Mouse (Mus musculus) splenic B cell, adult 2 months (primary cell): ENCODE data around the gene Vdr.

Experiments
- DNase-seq: peaks from one replicate; pipeline ENCODE4 v3.0.0-alpha.2; 2011; ENCODE audit warnings: low read depth, low spot score
- H3K27me3 ChIP-seq: 2 replicates; pipeline ENCODE4 v1.6.1; 2012; ENCODE audit warnings: mild to moderate bottlenecking, low read length, moderate library complexity, mixed read lengths; ENCODE audit not compliant: control insufficient read depth, poor library complexity, insufficient read depth, severe bottlenecking
- H3K36me3 ChIP-seq: 2 replicates; pipeline ENCODE4 v1.6.1; 2012; ENCODE audit warnings: mild to moderate bottlenecking, low read length, moderate library complexity, mixed read lengths; ENCODE audit not compliant: control insufficient read depth, poor library complexity, insufficient read depth, severe bottlenecking

The Vdr gene

GRCm38 (mm10) chr15:97940088-97940487, 29.7 kb upstream of the Vdr start:
- H3K27me3 ChIP-seq = no peaks in the 10 kb centered on the region

GRCm38 (mm10) chr15:97938580-97938979, 28.1 kb upstream of the Vdr start:
- DNase-seq = no peak
- H3K36me3 ChIP-seq = no peaks in the 10 kb centered on the region
- no peaks in the 10 kb centered on the region for H3K27me3 ChIP-seq

More at GRCm38 (mm10) chr15:97940088-97940487, 29.7 kb upstream of the Vdr start:
- DNase-seq = no peak
- H3K36me3 ChIP-seq = no peaks in the 10 kb centered on the region

- DNase-seq = no peak
- H3K27me3 ChIP-seq = no peaks in the 10 kb centered on the region
- H3K36me3 ChIP-seq = no peaks in the 10 kb centered on the region
These were observed 22.0 kb upstream of the Vdr start for GRCm38 (mm10) chr15:97932441-97932840.

GRCm38 (mm10) chr15:97929259-97929824, 18.9 kb upstream of the Vdr start:
- H3K36me3 ChIP-seq = no peaks in the 10 kb centered on the region
- H3K27me3 ChIP-seq = no peaks in the 10 kb centered on the region
- DNase-seq = no peak

DNA sequence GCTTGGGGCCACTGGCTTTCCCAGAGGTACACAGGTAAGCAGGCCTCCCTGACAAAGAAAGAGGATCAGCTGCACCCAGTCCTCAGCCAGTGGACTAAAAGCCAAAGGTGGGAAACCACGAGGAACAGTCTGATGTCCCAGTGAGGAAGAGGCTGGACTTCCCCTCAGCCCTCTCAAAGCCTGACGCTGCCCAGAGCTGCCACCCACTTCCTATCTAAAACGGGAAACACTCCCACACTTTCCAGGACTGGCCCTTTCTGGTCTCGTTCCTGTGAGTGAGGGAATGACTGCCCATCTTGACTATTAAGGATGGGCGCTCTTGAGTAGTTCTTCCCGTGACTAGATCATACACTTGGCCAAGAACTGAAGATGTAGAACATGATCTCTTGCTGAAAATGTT, 17.4 kb upstream of the Vdr start:
- DNase-seq = no peak
- H3K27me3 ChIP-seq = no peaks in the 10 kb centered on the region
- H3K36me3 ChIP-seq = no peaks in the 10 kb centered on the region

- no peaks in the 10 kb centered on the region for H3K27me3 ChIP-seq
- DNase-seq = no peak
- no peaks in the 10 kb centered on the region for H3K36me3 ChIP-seq
These were observed 16.6 kb upstream of the Vdr start for GRCm38 (mm10) chr15:97927018-97927417.

DNA sequence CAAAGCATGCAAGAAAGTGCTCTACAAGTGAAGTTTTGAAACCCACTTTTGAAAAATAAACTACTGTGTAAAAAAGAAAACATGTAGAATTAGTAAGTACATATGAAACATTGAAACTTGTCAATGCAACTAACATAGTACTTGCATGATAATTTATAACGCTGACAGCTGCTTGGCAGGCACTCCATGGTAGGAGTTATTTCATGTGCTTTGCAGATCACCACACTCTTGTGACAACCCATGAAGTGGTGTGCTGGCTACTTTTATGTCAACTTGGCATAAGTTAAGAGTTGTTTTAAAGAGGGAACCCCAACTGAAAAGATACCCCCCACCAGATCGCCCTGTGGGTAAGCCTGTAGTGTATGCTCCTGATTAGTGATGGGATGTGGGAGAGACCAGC, 12.0 kb upstream of the Vdr start:
- no peak for DNase-seq

DNA sequence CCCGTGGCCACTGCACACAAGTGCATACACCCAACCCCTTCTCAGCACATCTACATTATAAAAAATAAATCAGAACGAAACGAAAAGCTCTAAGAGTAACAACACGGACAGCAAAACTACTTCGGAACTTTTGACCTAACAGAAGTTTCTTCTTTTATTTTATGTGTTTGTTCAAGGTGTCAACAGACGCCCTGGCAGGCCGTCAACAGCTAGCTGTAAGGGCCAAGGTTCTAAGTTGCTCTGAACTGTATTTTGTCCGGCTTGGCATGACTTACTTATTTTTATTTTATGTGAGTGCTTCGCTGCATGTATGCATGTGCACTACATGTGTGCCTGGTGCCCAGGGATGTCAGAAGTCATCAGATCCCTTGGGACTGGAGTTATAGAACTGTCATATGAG, 11.4 kb upstream of the Vdr start:
- H3K27me3 ChIP-seq = no peaks in the 10 kb centered on the region
- DNase-seq = no peak
- no peaks in the 10 kb centered on the region for H3K36me3 ChIP-seq

More for the DNA sequence above, 12.0 kb upstream of the Vdr start:
- H3K27me3 ChIP-seq = no peaks in the 10 kb centered on the region
- no peaks in the 10 kb centered on the region for H3K36me3 ChIP-seq

- DNase-seq = no peak
- H3K27me3 ChIP-seq = no peaks in the 10 kb centered on the region
- H3K36me3 ChIP-seq = no peaks in the 10 kb centered on the region
These were observed 9.9 kb upstream of the Vdr start for GRCm38 (mm10) chr15:97920306-97920705.

- no peak for DNase-seq
- H3K36me3 ChIP-seq = no peaks in the 10 kb centered on the region
- H3K27me3 ChIP-seq = no peaks in the 10 kb centered on the region
These were observed 8.8 kb upstream of the Vdr start for GRCm38 (mm10) chr15:97919217-97919616.

GRCm38 (mm10) chr15:97917994-97918393, 7.6 kb upstream of the Vdr start:
- H3K36me3 ChIP-seq = no peaks in the 10 kb centered on the region
- DNase-seq = no peak
- no peaks in the 10 kb centered on the region for H3K27me3 ChIP-seq

GRCm38 (mm10) chr15:97914331-97914747, 3.9 kb upstream of the Vdr start:
- H3K27me3 ChIP-seq = no peaks in the 10 kb centered on the region
- DNase-seq = no peak
- H3K36me3 ChIP-seq = no peaks in the 10 kb centered on the region

DNA sequence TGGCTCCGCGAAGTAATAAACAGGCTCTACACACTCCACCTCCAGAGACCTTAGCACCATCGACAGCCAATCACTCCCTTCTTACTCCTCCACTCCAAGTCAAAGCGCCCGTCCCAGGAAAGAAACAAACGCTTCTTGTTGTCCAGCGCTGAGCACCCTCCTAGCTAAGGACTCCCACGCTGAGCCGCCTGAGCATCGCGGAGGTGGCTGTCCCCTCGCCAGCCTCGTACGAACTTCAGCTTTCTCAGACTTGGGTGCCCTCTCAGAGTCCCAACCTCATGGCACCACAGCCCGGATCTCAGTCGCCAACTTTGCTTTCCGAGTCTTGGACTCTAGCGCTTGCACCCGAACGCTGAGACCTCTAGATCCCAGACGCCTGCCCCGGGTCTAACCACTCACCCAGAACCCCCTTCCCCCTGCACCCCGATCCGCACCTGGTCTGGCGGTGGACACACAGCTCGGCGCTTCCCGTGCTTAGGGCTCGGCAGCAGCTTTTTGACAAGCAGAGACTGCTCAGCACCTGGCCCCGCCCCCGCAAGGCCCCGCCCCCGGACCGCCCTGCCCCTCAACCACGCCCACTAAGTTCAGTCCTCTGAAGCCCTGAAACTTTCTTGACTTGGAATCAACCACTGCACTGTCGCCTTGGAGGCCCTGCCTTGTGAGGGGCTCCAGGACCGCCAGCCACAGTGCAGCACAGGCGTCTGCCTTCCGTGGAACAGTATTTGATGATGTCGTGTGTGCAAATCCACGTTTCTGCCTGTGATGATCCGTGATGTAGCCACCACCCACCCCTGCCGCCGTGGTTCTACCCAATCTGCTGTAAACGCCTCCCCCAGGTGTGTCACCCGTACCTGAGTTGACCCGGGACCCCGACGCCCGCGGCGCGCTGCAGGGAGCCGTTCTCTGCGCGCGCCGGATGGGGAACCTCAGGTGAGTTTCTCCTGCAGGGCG, 2.4 kb downstream of the Vdr start:
- Histone ChIP-seq H3K27me3 (no peaks in the 10 kb centered on the region; the same call in 1 of the 2 replicates), H3K36me3 (no peaks in the 10 kb centered on the region)
- peak; percentile 73 for DNase-seq

DNA sequence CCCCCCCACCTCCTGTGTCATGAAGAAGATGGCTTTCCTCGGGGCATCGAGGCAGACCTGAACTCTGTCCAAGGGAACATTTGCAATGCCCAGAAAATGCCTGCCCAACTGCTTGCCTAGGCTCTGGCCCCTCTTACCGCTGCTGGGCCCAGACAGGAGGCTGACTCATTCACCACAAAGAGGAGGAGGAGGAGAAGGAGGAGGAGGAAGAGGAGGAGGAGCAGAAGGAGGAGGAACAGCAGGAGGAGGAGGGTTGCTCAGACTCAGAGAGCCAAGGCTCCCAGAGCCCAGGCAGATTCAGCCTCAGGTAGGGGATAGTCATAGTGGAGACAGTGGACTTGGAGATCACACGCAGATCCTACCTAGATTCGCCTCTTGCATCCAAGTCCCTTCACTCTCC, 3.2 kb downstream of the Vdr start:
- Histone ChIP-seq H3K27me3 (no peaks in the 10 kb centered on the region; the same call in 1 of the 2 replicates), H3K36me3 (no peaks in the 10 kb centered on the region)
- peak; percentile 4 for DNase-seq

- no peak for DNase-seq
- no peaks in the 10 kb centered on the region; the same call in 1 of the 2 replicates for H3K27me3 ChIP-seq
- no peaks in the 10 kb centered on the region for H3K36me3 ChIP-seq
These were observed 5.1 kb downstream of the Vdr start for GRCm38 (mm10) chr15:97905281-97905680.
